Mouse (Mus musculus): ENCODE data around the gene Pold1. TPM values are rescaled to one million over a fixed set of nuclear protein-coding genes. Genes with fewer than 3 reads are reported as not detected.

Gene Pold1
- 20.5 and 26.3 TPM in 2 replicates for polyA plus RNA-seq (2015; fragmentation: Nextera tagmentation; extraction: Ambion mirVana)

DNA sequence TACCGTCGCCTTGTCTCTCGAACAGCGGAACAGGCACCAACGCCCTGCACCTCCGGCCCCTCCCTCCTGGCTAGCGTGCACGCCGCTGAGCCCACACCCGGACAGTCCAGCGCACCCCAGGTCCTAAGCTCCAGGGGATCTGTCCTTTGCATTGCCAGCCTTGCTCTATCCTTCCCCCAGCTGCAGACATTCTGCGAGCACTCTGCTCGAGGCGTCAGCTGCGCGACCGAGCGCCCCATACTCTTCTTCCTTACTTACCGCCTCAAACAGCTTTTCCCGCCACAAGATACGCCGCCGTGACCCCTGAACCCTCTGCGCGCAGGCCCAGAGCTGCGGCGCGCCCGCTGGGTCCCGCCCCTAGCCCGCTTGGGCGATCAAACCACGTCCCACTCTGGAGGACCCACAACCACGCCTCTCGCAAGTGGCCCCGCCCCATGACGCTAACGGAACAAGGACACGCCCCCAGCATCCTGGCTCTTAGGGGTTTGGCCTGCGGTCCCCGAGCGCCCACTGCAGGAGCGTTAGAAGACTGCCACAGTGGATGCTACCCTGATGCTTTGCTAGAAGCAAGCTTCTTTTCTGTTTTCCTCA is at the start of gene Pold1:
Gene Pold1 (minus strand): TSS at position 353 of the 591 bp plus-strand sequence.
- H3K4me3 ChIP-seq (ENCODE audit: low read length), result peak within 1 kb of the TSS; percentile 66
- H3K36me3 ChIP-seq (ENCODE audit: control insufficient read depth, insufficient read depth, low read length), result peaks cover 19% of the 10 kb centered on the region
- peak within 1 kb of the TSS; percentile 24 for H3K27ac ChIP-seq (ENCODE audit: low read depth, low read length)
- H3K4me2 ChIP-seq (ENCODE audit: low read length), result peak within 1 kb of the TSS; percentile 97
- no peaks in the 10 kb centered on the region for H3K27me3 ChIP-seq (replicated peaks; ENCODE audit: control insufficient read depth, insufficient read depth, low read length)
- WGBS, result under 1% methylated on average over 43 of the region's 43 CpGs
- H3K9me3 ChIP-seq (ENCODE audit: control insufficient read depth, low read length), result no peaks in the 10 kb centered on the region
- peak within 1 kb of the TSS; percentile 62 for H3K9ac ChIP-seq (ENCODE audit: low read depth, low read length)
- peaks cover 16% of the 10 kb centered on the region for H3K4me1 ChIP-seq (ENCODE audit: control insufficient read depth, insufficient read depth, low read depth, low read length)
- peak; percentile 93 for ATAC-seq

DNA sequence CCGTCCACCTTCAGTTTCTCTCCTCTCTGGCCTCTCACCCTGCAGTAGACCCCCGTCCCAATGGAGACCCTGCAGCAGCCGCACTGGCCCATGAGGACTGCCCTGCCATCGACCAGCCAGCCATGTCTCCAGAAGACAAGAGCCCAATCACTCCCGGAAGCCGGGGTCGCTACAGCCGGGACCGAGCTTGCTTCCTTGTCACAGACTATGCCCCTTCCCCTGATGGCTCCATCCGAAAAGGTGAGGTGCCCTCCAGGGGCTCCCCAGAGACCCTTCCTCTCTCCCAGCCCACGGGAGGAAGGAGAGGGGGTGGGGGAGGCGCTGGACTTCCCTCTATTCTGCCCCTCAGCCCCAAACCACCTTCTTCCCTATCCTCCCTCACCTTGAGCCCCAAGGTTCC is 49.7 kb upstream of the Pold1 start:
- H3K36me3 ChIP-seq (ENCODE audit: control insufficient read depth, insufficient read depth, low read length), result no peaks in the 10 kb centered on the region
- no peak overlapping the region for H3K4me3 ChIP-seq (ENCODE audit: low read length)
- H3K4me2 ChIP-seq (ENCODE audit: low read length), result no peak overlapping the region
- H3K27me3 ChIP-seq (replicated peaks; ENCODE audit: control insufficient read depth, insufficient read depth, low read length), result peaks cover 7% of the 10 kb centered on the region; the same call in 1 of the 2 replicates
- no peak overlapping the region for H3K9ac ChIP-seq (ENCODE audit: low read depth, low read length)
- peaks cover 13% of the 10 kb centered on the region for H3K4me1 ChIP-seq (ENCODE audit: control insufficient read depth, insufficient read depth, low read depth, low read length)
- WGBS, result 84% methylated on average over 12 of the region's 12 CpGs
- H3K27ac ChIP-seq (ENCODE audit: low read depth, low read length), result no peak overlapping the region
- H3K9me3 ChIP-seq (ENCODE audit: control insufficient read depth, low read length), result no peaks in the 10 kb centered on the region
- ATAC-seq, result no peak

DNA sequence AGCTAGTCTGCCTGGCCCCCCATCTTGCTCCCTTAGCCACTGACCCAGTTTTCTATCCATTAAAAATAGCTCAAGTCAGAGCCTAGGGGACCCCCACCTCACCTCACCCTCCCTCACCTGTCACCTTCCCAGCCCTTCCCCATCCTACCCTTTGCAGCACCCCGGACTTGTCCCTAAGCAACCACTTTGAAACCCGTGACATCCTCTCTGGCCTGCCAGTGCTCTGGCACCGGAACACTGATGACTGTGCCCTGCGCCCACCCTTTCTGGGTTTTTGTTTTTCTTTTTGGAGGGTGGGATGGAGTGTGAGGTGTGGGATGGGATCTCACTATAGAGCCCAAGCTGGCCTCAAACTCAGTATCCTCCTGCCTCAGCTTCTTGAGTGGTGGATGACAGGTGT is 49.0 kb upstream of the Pold1 start:
- H3K27ac ChIP-seq (ENCODE audit: low read depth, low read length), result no peak overlapping the region
- no peak overlapping the region for H3K9ac ChIP-seq (ENCODE audit: low read depth, low read length)
- no peak overlapping the region for H3K4me3 ChIP-seq (ENCODE audit: low read length)
- H3K36me3 ChIP-seq (ENCODE audit: control insufficient read depth, insufficient read depth, low read length), result no peaks in the 10 kb centered on the region
- H3K27me3 ChIP-seq (replicated peaks; ENCODE audit: control insufficient read depth, insufficient read depth, low read length), result peaks cover 5% of the 10 kb centered on the region; the same call in 1 of the 2 replicates
- H3K4me2 ChIP-seq (ENCODE audit: low read length), result no peak overlapping the region
- WGBS, result 89% methylated on average over 4 of the region's 4 CpGs
- no peak for ATAC-seq
- peaks cover 19% of the 10 kb centered on the region for H3K4me1 ChIP-seq (ENCODE audit: control insufficient read depth, insufficient read depth, low read depth, low read length)
- no peaks in the 10 kb centered on the region for H3K9me3 ChIP-seq (ENCODE audit: control insufficient read depth, low read length)

DNA sequence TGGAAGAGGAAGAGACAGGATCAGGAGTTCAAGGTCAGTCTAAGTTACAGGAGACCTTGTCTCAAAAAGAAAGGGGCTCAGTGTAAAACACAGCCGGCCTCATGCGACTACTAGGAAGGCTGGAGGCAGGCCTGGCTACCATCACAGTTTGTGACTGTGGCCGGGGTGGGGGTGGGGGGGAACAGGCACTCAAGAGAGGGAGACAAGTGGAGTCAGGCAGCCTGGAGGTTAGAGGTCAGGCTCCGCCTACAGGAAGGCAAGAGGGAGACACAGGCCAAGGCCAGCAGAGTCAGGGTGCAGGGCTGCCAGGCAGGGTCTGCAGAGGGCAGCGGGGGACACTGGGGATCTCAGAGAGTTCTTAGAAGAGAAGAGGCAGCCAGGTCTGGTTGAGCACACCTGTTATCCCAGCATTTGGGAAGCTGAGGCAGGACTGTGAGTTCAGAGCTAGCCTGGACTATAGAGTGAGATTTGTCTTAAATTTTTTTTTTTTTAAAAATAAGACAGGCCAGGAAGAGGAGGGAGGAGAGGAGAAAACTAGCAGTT is 48.4 kb upstream of the Pold1 start:
- no peak for ATAC-seq
- WGBS, result 70% methylated on average over 5 of the region's 5 CpGs
- H3K9ac ChIP-seq (ENCODE audit: low read depth, low read length), result no peak overlapping the region

DNA sequence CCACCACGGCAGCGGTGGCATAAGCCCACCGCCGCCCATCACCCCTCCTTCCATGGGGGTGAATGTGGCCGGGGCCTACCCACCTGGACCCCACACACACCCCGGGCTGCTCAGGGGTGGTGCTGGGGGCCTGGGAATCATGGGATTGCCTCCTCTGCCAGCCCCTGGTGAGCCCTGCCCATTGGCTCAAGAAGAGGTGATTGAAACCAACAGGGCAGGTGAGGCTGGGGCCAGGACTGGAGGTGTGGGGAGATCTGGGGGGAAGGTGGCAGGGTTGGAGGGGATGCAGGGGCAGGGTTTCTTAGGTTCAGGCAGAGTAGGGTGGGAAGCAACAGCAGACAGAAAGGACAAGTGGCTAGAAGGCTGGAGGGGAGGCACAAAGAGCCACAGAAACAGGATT is 47.4 kb upstream of the Pold1 start:
- WGBS, result 88% methylated on average over 6 of the region's 6 CpGs
- no peak for ATAC-seq
- Histone ChIP-seq H3K9me3 (ENCODE audit: control insufficient read depth, low read length) (no peaks in the 10 kb centered on the region), H3K4me2 (ENCODE audit: low read length) (no peak overlapping the region), H3K9ac (ENCODE audit: low read depth, low read length) (no peak overlapping the region), H3K27me3 (replicated peaks; ENCODE audit: control insufficient read depth, insufficient read depth, low read length) (no peaks in the 10 kb centered on the region), H3K4me1 (ENCODE audit: control insufficient read depth, insufficient read depth, low read depth, low read length) (peaks cover 35% of the 10 kb centered on the region), H3K27ac (ENCODE audit: low read depth, low read length) (no peak overlapping the region), H3K36me3 (ENCODE audit: control insufficient read depth, insufficient read depth, low read length) (no peaks in the 10 kb centered on the region), H3K4me3 (ENCODE audit: low read length) (no peak overlapping the region)

More for the DNA sequence above, 48.4 kb upstream of the Pold1 start:
- Histone ChIP-seq H3K4me2 (ENCODE audit: low read length) (no peak overlapping the region), H3K9me3 (ENCODE audit: control insufficient read depth, low read length) (no peaks in the 10 kb centered on the region), H3K27me3 (replicated peaks; ENCODE audit: control insufficient read depth, insufficient read depth, low read length) (0 out of 2 replicates have a peak, but pooled peaks cover 2% of the 10 kb centered on the region), H3K36me3 (ENCODE audit: control insufficient read depth, insufficient read depth, low read length) (no peaks in the 10 kb centered on the region), H3K4me1 (ENCODE audit: control insufficient read depth, insufficient read depth, low read depth, low read length) (peaks cover 25% of the 10 kb centered on the region), H3K27ac (ENCODE audit: low read depth, low read length) (no peak overlapping the region), H3K4me3 (ENCODE audit: low read length) (no peak overlapping the region)

DNA sequence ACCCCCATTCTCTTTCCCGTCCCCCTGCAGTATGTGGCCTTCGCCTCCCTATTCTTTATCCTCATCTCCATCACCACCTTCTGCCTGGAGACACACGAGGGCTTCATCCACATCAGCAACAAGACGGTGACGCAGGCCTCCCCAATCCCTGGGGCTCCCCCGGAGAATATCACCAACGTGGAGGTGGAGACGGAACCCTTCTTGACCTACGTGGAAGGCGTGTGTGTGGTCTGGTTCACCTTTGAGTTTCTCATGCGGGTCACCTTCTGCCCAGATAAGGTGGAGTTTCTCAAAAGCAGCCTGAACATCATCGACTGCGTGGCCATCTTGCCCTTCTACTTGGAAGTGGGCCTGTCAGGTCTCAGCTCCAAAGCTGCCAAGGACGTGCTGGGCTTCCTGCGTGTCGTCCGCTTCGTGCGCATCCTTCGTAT is 46.5 kb upstream of the Pold1 start:
- 93% methylated on average over 20 of the region's 20 CpGs for WGBS
- H3K27ac ChIP-seq (ENCODE audit: low read depth, low read length), result no peak overlapping the region

DNA sequence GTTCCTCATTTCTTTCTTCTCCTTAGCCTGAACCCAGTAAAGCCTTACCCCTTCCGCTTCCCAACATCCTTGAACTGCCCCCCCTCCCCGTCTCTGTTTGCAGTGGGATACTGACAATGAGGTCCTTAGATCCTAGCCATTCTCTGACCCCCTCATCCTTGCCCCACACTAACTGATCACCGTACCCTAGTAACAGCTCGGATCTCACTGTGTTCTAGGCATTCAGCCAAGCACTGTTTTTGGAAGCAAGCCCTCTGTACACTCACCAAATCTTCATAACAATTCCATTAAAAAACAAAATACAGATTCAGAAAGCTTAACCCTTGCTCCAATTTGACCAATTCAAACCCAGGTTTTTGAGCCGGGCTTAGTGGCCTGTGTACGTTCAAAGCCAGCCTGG is 45.6 kb upstream of the Pold1 start:
- peak overlapping the region; percentile 81 for H3K27ac ChIP-seq (ENCODE audit: low read depth, low read length)
- peaks cover 44% of the 10 kb centered on the region for H3K4me1 ChIP-seq (ENCODE audit: control insufficient read depth, insufficient read depth, low read depth, low read length)
- ATAC-seq, result peak; percentile 0; the same call in 1 of the 2 replicates
- no peaks in the 10 kb centered on the region for H3K9me3 ChIP-seq (ENCODE audit: control insufficient read depth, low read length)
- H3K9ac ChIP-seq (ENCODE audit: low read depth, low read length), result peak overlapping the region; percentile 56
- peak overlapping the region; percentile 72 for H3K4me3 ChIP-seq (ENCODE audit: low read length)
- 40% methylated on average over 6 of the region's 6 CpGs for WGBS
- peak overlapping the region; percentile 91 for H3K4me2 ChIP-seq (ENCODE audit: low read length)
- no peaks in the 10 kb centered on the region for H3K36me3 ChIP-seq (ENCODE audit: control insufficient read depth, insufficient read depth, low read length)
- H3K27me3 ChIP-seq (replicated peaks; ENCODE audit: control insufficient read depth, insufficient read depth, low read length), result no peaks in the 10 kb centered on the region

More for the DNA sequence above, 46.5 kb upstream of the Pold1 start:
- Histone ChIP-seq H3K36me3 (ENCODE audit: control insufficient read depth, insufficient read depth, low read length) (no peaks in the 10 kb centered on the region), H3K4me3 (ENCODE audit: low read length) (no peak overlapping the region), H3K9ac (ENCODE audit: low read depth, low read length) (no peak overlapping the region), H3K4me2 (ENCODE audit: low read length) (no peak overlapping the region), H3K4me1 (ENCODE audit: control insufficient read depth, insufficient read depth, low read depth, low read length) (peaks cover 35% of the 10 kb centered on the region), H3K27me3 (replicated peaks; ENCODE audit: control insufficient read depth, insufficient read depth, low read length) (no peaks in the 10 kb centered on the region), H3K9me3 (ENCODE audit: control insufficient read depth, low read length) (no peaks in the 10 kb centered on the region)
- ATAC-seq, result no peak

DNA sequence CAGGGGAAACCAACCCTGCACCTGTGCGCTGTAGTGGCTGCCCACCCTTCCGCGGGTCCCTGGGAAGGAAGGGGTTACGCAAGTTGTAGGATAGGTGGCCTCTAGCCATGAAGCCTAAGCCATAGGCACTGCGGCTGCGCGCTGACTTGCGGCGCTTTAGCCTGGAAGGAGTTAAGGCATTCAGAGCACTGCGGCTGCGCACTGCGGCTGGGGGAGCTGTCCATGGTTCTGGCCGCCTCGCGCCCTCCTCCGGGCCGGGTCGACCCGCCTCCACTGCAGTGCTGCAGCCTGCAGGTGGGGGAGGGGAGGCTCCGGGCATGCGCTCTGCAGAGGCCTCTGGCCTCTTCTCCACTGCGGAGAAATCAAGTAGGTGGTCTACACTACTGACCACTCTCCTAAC is 45.1 kb upstream of the Pold1 start:
- Histone ChIP-seq H3K9ac (ENCODE audit: low read depth, low read length) (peak overlapping the region; percentile 56), H3K36me3 (ENCODE audit: control insufficient read depth, insufficient read depth, low read length) (no peaks in the 10 kb centered on the region), H3K4me2 (ENCODE audit: low read length) (peak overlapping the region; percentile 91), H3K4me1 (ENCODE audit: control insufficient read depth, insufficient read depth, low read depth, low read length) (peaks cover 44% of the 10 kb centered on the region), H3K27me3 (replicated peaks; ENCODE audit: control insufficient read depth, insufficient read depth, low read length) (no peaks in the 10 kb centered on the region), H3K9me3 (ENCODE audit: control insufficient read depth, low read length) (no peaks in the 10 kb centered on the region), H3K27ac (ENCODE audit: low read depth, low read length) (peak overlapping the region; percentile 81), H3K4me3 (ENCODE audit: low read length) (peak overlapping the region; percentile 72)
- ATAC-seq, result peak; percentile 75
- 0% methylated on average over 16 of the region's 22 CpGs for WGBS

DNA sequence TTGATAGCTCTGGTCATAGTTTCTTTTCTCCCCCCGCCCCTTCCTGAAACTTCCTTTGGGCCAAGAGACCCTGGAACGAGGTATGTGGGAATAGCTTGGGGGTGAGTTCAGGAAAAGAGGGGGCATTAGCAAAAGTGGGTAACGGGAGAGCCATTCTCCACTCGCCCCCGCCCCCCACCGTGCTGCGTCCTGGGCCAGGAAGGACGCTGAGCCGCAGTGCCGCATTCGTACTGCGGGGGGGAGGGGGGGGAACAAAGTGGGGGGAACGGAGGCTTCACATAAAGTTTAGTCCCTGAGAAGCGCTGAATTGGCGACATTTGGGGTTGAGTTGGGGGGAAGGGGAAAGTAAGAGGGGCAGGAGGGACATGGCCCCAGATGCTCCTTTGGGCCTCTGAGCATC is 44.4 kb upstream of the Pold1 start:
- WGBS, result 3% methylated on average over 15 of the region's 15 CpGs
- H3K4me1 ChIP-seq (ENCODE audit: control insufficient read depth, insufficient read depth, low read depth, low read length), result peaks cover 49% of the 10 kb centered on the region
- H3K9me3 ChIP-seq (ENCODE audit: control insufficient read depth, low read length), result no peaks in the 10 kb centered on the region
- no peak overlapping the region for H3K27ac ChIP-seq (ENCODE audit: low read depth, low read length)
- H3K36me3 ChIP-seq (ENCODE audit: control insufficient read depth, insufficient read depth, low read length), result no peaks in the 10 kb centered on the region
- ATAC-seq, result no peak
- peak overlapping the region; percentile 72 for H3K4me3 ChIP-seq (ENCODE audit: low read length)
- H3K27me3 ChIP-seq (replicated peaks; ENCODE audit: control insufficient read depth, insufficient read depth, low read length), result no peaks in the 10 kb centered on the region
- H3K9ac ChIP-seq (ENCODE audit: low read depth, low read length), result peak overlapping the region; percentile 56
- peak overlapping the region; percentile 91 for H3K4me2 ChIP-seq (ENCODE audit: low read length)

Measured in hindbrain, embryonic 16.5 days (tissue).